Comparison of ENCODE assay signal across 9 mouse cellular contexts in the genomic region with DNA sequence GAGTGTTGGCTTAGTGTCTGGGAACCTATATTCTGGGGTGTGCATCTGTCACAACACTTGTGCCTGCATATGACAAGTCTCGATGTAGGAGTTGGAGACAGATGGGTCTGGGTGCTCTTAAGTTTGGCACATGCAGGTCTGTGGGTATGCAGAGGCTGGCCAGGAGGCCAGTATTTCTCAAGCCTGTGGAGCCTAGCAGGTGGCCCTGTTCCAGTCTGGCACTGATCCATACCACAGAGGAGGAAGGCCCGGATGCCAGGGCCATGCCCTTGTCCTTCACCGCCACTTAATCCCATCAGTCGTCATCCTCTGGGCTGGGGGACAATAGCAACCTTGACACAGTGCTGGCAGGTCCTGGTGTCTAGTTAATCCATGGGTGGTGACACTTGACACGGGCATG. TPM values are rescaled to one million over a fixed set of nuclear protein-coding genes. Genes with fewer than 3 reads are reported as not detected.
DNase-seq lines count a peak whose midpoint lies in the region; ATAC-seq lines count a peak whose summit lies in the region.
"Had no signal": no experiment of that assay in that cellular context is flagged by ENCODE, and none has a peak within 500 bp of the region (broad histone marks: within the 10 kb centered on the region; RNA-seq: fewer than 3 reads in every experiment).

No protein-coding gene starts in this region.

- no peak overlapping the region for H3K9ac ChIP-seq in forebrain, embryonic 14.5 days (ENCODE audit: low read length)
- no peak overlapping the region for H3K9ac ChIP-seq in forebrain, embryonic 15.5 days (replicated peaks)
- H3K9ac ChIP-seq in kidney, embryonic 15.5 days: no peak overlapping the region

- no peaks in the 10 kb centered on the region for H3K36me3 ChIP-seq in forebrain, embryonic 14.5 days (ENCODE audit: control insufficient read depth, insufficient read depth, low read length)
- H3K36me3 ChIP-seq in forebrain, embryonic 15.5 days: no peaks in the 10 kb centered on the region
- H3K36me3 ChIP-seq in kidney, embryonic 15.5 days: no peaks in the 10 kb centered on the region
- H3K36me3 ChIP-seq: midbrain, embryonic 10.5 days had no signal

- ATAC-seq in forebrain, embryonic 14.5 days: no peak
- ATAC-seq in forebrain, embryonic 15.5 days (replicated peaks): no peak; the same call in 1 of the 2 replicates
- ATAC-seq in kidney, embryonic 15.5 days (replicated peaks; ENCODE audit: low FRiP score): no peak

- no peaks in the 10 kb centered on the region for H3K4me1 ChIP-seq in forebrain, embryonic 14.5 days (ENCODE audit: control insufficient read depth, insufficient read depth, low read length)
- H3K4me1 ChIP-seq in forebrain, embryonic 15.5 days: no peaks in the 10 kb centered on the region
- H3K4me1 ChIP-seq in kidney, embryonic 15.5 days: no peaks in the 10 kb centered on the region

- H3K27ac ChIP-seq in forebrain, embryonic 14.5 days (ENCODE audit: low read depth, low read length): no peak overlapping the region
- H3K27ac ChIP-seq in forebrain, embryonic 15.5 days (replicated peaks): no peak overlapping the region
- H3K27ac ChIP-seq in kidney, embryonic 15.5 days: no peak overlapping the region
- H3K27ac ChIP-seq: midbrain, embryonic 10.5 days had no signal

- H3K27me3 ChIP-seq in forebrain, embryonic 14.5 days (replicated peaks; ENCODE audit: control insufficient read depth, insufficient read depth, low read length): no peaks in the 10 kb centered on the region
- H3K27me3 ChIP-seq in forebrain, embryonic 15.5 days: no peaks in the 10 kb centered on the region
- H3K27me3 ChIP-seq in kidney, embryonic 15.5 days: no peaks in the 10 kb centered on the region

- H3K4me3 ChIP-seq in forebrain, embryonic 14.5 days (ENCODE audit: low read depth, low read length): no peak overlapping the region
- H3K4me3 ChIP-seq in forebrain, embryonic 15.5 days: no peak overlapping the region
- H3K4me3 ChIP-seq in kidney, embryonic 15.5 days (replicated peaks): no peak overlapping the region
- H3K4me3 ChIP-seq: midbrain, embryonic 10.5 days had no signal

- DNase-seq in forebrain, embryonic 14.5 days (ENCODE audit: low spot score): peak; percentile 11
- peak; percentile 19 for DNase-seq in retina, postnatal 1 day
- DNase-seq in retina, embryonic 14.5 days (ENCODE audit: low spot score): no peak
- peak; percentile 29 for DNase-seq in layer of hippocampus, adult 9-10 months (ENCODE audit: low spot score)
- peak; percentile 18 for DNase-seq in skeletal muscle tissue, adult 2 months (ENCODE audit: low read depth, low spot score)
- DNase-seq in testis, postnatal 10 days (ENCODE audit: low spot score): no peak

- no peaks in the 10 kb centered on the region for H3K9me3 ChIP-seq in forebrain, embryonic 14.5 days (replicated peaks; ENCODE audit: control insufficient read depth, low read length)
- no peaks in the 10 kb centered on the region for H3K9me3 ChIP-seq in forebrain, embryonic 15.5 days
- no peaks in the 10 kb centered on the region for H3K9me3 ChIP-seq in kidney, embryonic 15.5 days (replicated peaks)
- H3K9me3 ChIP-seq: midbrain, embryonic 10.5 days had no signal

- 34% methylated on average over 5 of the region's 5 CpGs for WGBS in forebrain, embryonic 14.5 days
- WGBS in forebrain, embryonic 15.5 days: 32% methylated on average over 5 of the region's 5 CpGs
- 63% methylated on average over 5 of the region's 5 CpGs for WGBS in kidney, embryonic 15.5 days

- H3K4me2 ChIP-seq in forebrain, embryonic 14.5 days (ENCODE audit: low read length): no peak overlapping the region
- H3K4me2 ChIP-seq in forebrain, embryonic 15.5 days (replicated peaks): no peak overlapping the region
- H3K4me2 ChIP-seq in kidney, embryonic 15.5 days: no peak overlapping the region

RNA-seq across cellular contexts. Expression of gene Bpifb3, which starts 3.9 kb away (rescaled TPM):
- polyA plus RNA-seq in forebrain, embryonic 14.5 days (2014; fragmentation: Nextera tagmentation; extraction: Ambion mirVana): not detected in 2 replicates
- polyA plus RNA-seq in forebrain, embryonic 15.5 days (2015; fragmentation: Nextera tagmentation; extraction: Ambion mirVana): not detected in 2 replicates
- polyA plus RNA-seq in kidney, embryonic 15.5 days (2015; fragmentation: Nextera tagmentation; extraction: Ambion mirVana): not detected in 2 replicates
- polyA plus RNA-seq: midbrain, embryonic 10.5 days had no signal

RNA-seq across cellular contexts. Expression of gene Bpifb6, which starts 14.0 kb away (rescaled TPM):
- polyA plus RNA-seq in forebrain, embryonic 14.5 days (2014; fragmentation: Nextera tagmentation; extraction: Ambion mirVana): not detected in 2 replicates
- polyA plus RNA-seq in forebrain, embryonic 15.5 days (2015; fragmentation: Nextera tagmentation; extraction: Ambion mirVana): not detected in 2 replicates
- not detected in 2 replicates for polyA plus RNA-seq in kidney, embryonic 15.5 days (2015; fragmentation: Nextera tagmentation; extraction: Ambion mirVana)
- polyA plus RNA-seq: midbrain, embryonic 10.5 days had no signal

RNA-seq across cellular contexts. Expression of gene Bpifb4, which starts 23.9 kb away (rescaled TPM):
- polyA plus RNA-seq in forebrain, embryonic 14.5 days (2014; fragmentation: Nextera tagmentation; extraction: Ambion mirVana): not detected in 2 replicates
- polyA plus RNA-seq in forebrain, embryonic 15.5 days (2015; fragmentation: Nextera tagmentation; extraction: Ambion mirVana): not detected in 2 replicates
- not detected in 2 replicates for polyA plus RNA-seq in kidney, embryonic 15.5 days (2015; fragmentation: Nextera tagmentation; extraction: Ambion mirVana)

RNA-seq across cellular contexts. Expression of gene Bpifb2, which starts 39.3 kb away (rescaled TPM):
- polyA plus RNA-seq in forebrain, embryonic 14.5 days (2014; fragmentation: Nextera tagmentation; extraction: Ambion mirVana): not detected in 2 replicates
- not detected in 2 replicates for polyA plus RNA-seq in forebrain, embryonic 15.5 days (2015; fragmentation: Nextera tagmentation; extraction: Ambion mirVana)
- not detected in 2 replicates for polyA plus RNA-seq in kidney, embryonic 15.5 days (2015; fragmentation: Nextera tagmentation; extraction: Ambion mirVana)
- polyA plus RNA-seq: midbrain, embryonic 10.5 days had no signal

RNA-seq across cellular contexts. Expression of gene Sun5, which starts 43.3 kb away (rescaled TPM):
- not detected in 2 replicates for polyA plus RNA-seq in forebrain, embryonic 14.5 days (2014; fragmentation: Nextera tagmentation; extraction: Ambion mirVana)
- polyA plus RNA-seq in forebrain, embryonic 15.5 days (2015; fragmentation: Nextera tagmentation; extraction: Ambion mirVana): not detected in 2 replicates
- polyA plus RNA-seq in kidney, embryonic 15.5 days (2015; fragmentation: Nextera tagmentation; extraction: Ambion mirVana): not detected in 2 replicates
- polyA plus RNA-seq: midbrain, embryonic 10.5 days had no signal

Comparison
In these comparisons a context has a peak if more than half of its experiments do, and no peak if none do; other contexts are left out.
1. DNase-seq: peak in forebrain, embryonic 14.5 days (single experiment), retina, postnatal 1 day (single experiment), layer of hippocampus, adult 9-10 months (single experiment) and skeletal muscle tissue, adult 2 months (single experiment); none in retina, embryonic 14.5 days (single experiment) and testis, postnatal 10 days (single experiment).